Mouse (Mus musculus): ENCODE results near the gene Ezr.

DNA sequence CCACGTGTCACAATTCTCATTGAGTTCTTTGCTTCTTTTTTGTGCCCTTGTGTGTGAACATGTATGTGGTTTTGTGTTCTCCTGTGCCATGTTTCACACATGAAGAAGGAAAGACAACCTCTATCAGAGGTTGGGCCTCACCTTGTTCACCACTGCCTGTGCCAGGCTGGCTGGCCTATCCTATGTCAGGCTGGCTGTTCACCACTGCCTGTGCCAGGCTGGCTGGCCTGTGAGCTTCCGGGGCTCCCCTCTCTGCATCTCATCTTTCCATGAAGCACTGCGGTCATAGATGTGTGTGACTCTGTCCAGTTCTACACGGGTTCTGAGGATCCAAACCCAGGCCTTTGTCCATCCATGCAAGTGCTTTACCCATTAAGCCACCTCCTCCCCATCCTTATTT lies 4.7 kb upstream of the Ezr start:
- TF ChIP-seq POLR2A (IDR thresholded peaks at IDR 0.05; ENCODE audit: borderline replicate concordance, extremely low read depth, insufficient read depth, insufficient read length, poor library complexity, severe bottlenecking) (no peak), CTCF (IDR thresholded peaks at IDR 0.05; ENCODE audit: borderline replicate concordance, extremely low read depth, insufficient read depth, insufficient read length) (no peak)

All from brain, embryonic 14.5 days (tissue).